Comparison of ENCODE assay signal across 20 mouse cellular contexts in genomic region chr2:178660071-178660470, GRCm38 (mm10).
DNase-seq lines count a peak whose midpoint lies in the region; ATAC-seq and TF ChIP-seq lines count a peak whose summit lies in the region.
"Had no signal": no experiment of that assay in that cellular context is flagged by ENCODE, and none has a peak within 500 bp of the region (broad histone marks: within the 10 kb centered on the region; RNA-seq: fewer than 3 reads in every experiment).

No protein-coding gene starts in this region.

- 0 out of 2 replicates have a peak, but pooled peaks have one; percentile 9 for TF ChIP-seq CTCF in lung, postnatal 0 days (IDR thresholded peaks at IDR 0.05)
- TF ChIP-seq CTCF in intestine, postnatal 0 days (IDR thresholded peaks at IDR 0.05; ENCODE audit: low read depth), result no peak

- H3K9ac ChIP-seq in kidney, embryonic 15.5 days, result no peak overlapping the region
- no peak overlapping the region for H3K9ac ChIP-seq in lung, postnatal 0 days (replicated peaks; ENCODE audit: low read depth)
- H3K9ac ChIP-seq in intestine, embryonic 15.5 days, result no peak overlapping the region
- H3K9ac ChIP-seq in intestine, postnatal 0 days (ENCODE audit: low read depth, low read length), result no peak overlapping the region
- no peak overlapping the region for H3K9ac ChIP-seq in forebrain, embryonic 11.5 days (ENCODE audit: low read length)
- H3K9ac ChIP-seq: embryonic facial prominence, embryonic 13.5 days; forebrain, embryonic 13.5 days; forebrain, postnatal 0 days; heart, embryonic 15.5 days had no signal

- H3K27ac ChIP-seq in kidney, embryonic 15.5 days, result peak overlapping the region; percentile 45; the same call in 1 of the 2 replicates
- H3K27ac ChIP-seq in lung, postnatal 0 days (ENCODE audit: low read length), result 0 out of 2 replicates have a peak overlapping the region, but pooled peaks have one; percentile 20
- H3K27ac ChIP-seq in intestine, embryonic 15.5 days, result peak overlapping the region; percentile 51
- peak overlapping the region; percentile 50; the same call in 1 of the 2 replicates for H3K27ac ChIP-seq in intestine, postnatal 0 days (ENCODE audit: low read depth, low read length)
- H3K27ac ChIP-seq in forebrain, embryonic 11.5 days (ENCODE audit: low read depth, low read length), result no peak overlapping the region
- H3K27ac ChIP-seq: embryonic facial prominence, embryonic 13.5 days; forebrain, embryonic 13.5 days; heart, adult 2 months; heart, embryonic 15.5 days had no signal

- no peak for ATAC-seq in kidney, embryonic 15.5 days (replicated peaks; ENCODE audit: low FRiP score)
- no peak for ATAC-seq in lung, postnatal 0 days
- ATAC-seq in intestine, embryonic 15.5 days, result peak; percentile 50
- ATAC-seq in intestine, postnatal 0 days, result no peak; the same call in 1 of the 2 replicates
- no peak for ATAC-seq in forebrain, embryonic 11.5 days (replicated peaks; ENCODE audit: low FRiP score)
- ATAC-seq: forebrain, embryonic 13.5 days; forebrain, postnatal 0 days had no signal

- no peaks in the 10 kb centered on the region for H3K9me3 ChIP-seq in kidney, embryonic 15.5 days (replicated peaks)
- H3K9me3 ChIP-seq in lung, postnatal 0 days (ENCODE audit: low read length), result no peaks in the 10 kb centered on the region
- H3K9me3 ChIP-seq in intestine, embryonic 15.5 days, result no peaks in the 10 kb centered on the region
- no peaks in the 10 kb centered on the region for H3K9me3 ChIP-seq in intestine, postnatal 0 days (ENCODE audit: control insufficient read depth)
- H3K9me3 ChIP-seq in forebrain, embryonic 11.5 days (ENCODE audit: control insufficient read depth, low read length), result no peaks in the 10 kb centered on the region
- H3K9me3 ChIP-seq: embryonic facial prominence, embryonic 13.5 days; forebrain, embryonic 13.5 days; heart, embryonic 15.5 days had no signal

- 78% methylated on average over 2 of the region's 2 CpGs for WGBS in kidney, embryonic 15.5 days
- 63% methylated on average over 2 of the region's 2 CpGs for WGBS in lung, postnatal 0 days
- WGBS in intestine, embryonic 15.5 days, result 66% methylated on average over 2 of the region's 2 CpGs
- 47% methylated on average over 2 of the region's 2 CpGs for WGBS in intestine, postnatal 0 days
- 92% methylated on average over 2 of the region's 2 CpGs for WGBS in forebrain, embryonic 11.5 days

- no peaks in the 10 kb centered on the region for H3K27me3 ChIP-seq in kidney, embryonic 15.5 days
- H3K27me3 ChIP-seq in lung, postnatal 0 days (replicated peaks; ENCODE audit: insufficient read depth, low read length), result no peaks in the 10 kb centered on the region
- H3K27me3 ChIP-seq in intestine, embryonic 15.5 days (replicated peaks), result no peaks in the 10 kb centered on the region
- H3K27me3 ChIP-seq in intestine, postnatal 0 days (replicated peaks; ENCODE audit: control insufficient read depth, insufficient read depth, low read length), result no peaks in the 10 kb centered on the region
- H3K27me3 ChIP-seq in forebrain, embryonic 11.5 days (ENCODE audit: control insufficient read depth, insufficient read depth, low read length), result no peaks in the 10 kb centered on the region
- H3K27me3 ChIP-seq: embryonic facial prominence, embryonic 13.5 days; forebrain, embryonic 13.5 days had no signal

- DNase-seq in kidney, postnatal 14 days, result no peak
- DNase-seq in lung, postnatal 0 days (ENCODE audit: low spot score), result peak; percentile 28
- DNase-seq in lung, postnatal 10 days, result no peak
- no peak for DNase-seq in forebrain, embryonic 11.5 days (ENCODE audit: low spot score)
- DNase-seq: adrenal gland, adult 2 months; adrenal gland, postnatal 25 days; cerebellum, adult 18-20 months; cerebellum, adult 9-11 months; cerebellum, postnatal 36 days; forebrain, postnatal 0 days; gastrocnemius, postnatal 14 days; heart, adult 2 months; heart, postnatal 14 days had no signal

- H3K4me2 ChIP-seq in kidney, embryonic 15.5 days, result no peak overlapping the region
- H3K4me2 ChIP-seq in lung, postnatal 0 days (replicated peaks; ENCODE audit: low read depth, low read length), result no peak overlapping the region
- H3K4me2 ChIP-seq in intestine, embryonic 15.5 days (replicated peaks), result no peak overlapping the region
- no peak overlapping the region; the same call in 1 of the 2 replicates for H3K4me2 ChIP-seq in intestine, postnatal 0 days (replicated peaks; ENCODE audit: low read depth)
- H3K4me2 ChIP-seq in forebrain, embryonic 11.5 days (ENCODE audit: low read depth, low read length, severe bottlenecking), result no peak overlapping the region
- H3K4me2 ChIP-seq: embryonic facial prominence, embryonic 13.5 days; forebrain, embryonic 13.5 days; heart, embryonic 11.5 days; heart, embryonic 15.5 days had no signal

- H3K36me3 ChIP-seq in kidney, embryonic 15.5 days, result no peaks in the 10 kb centered on the region
- no peaks in the 10 kb centered on the region for H3K36me3 ChIP-seq in lung, postnatal 0 days (ENCODE audit: insufficient read depth, low read length)
- no peaks in the 10 kb centered on the region for H3K36me3 ChIP-seq in intestine, embryonic 15.5 days
- no peaks in the 10 kb centered on the region for H3K36me3 ChIP-seq in intestine, postnatal 0 days (ENCODE audit: control insufficient read depth, insufficient read depth)
- H3K36me3 ChIP-seq in forebrain, embryonic 11.5 days (ENCODE audit: control insufficient read depth, insufficient read depth, low read length), result no peaks in the 10 kb centered on the region
- H3K36me3 ChIP-seq: embryonic facial prominence, embryonic 13.5 days; heart, embryonic 15.5 days had no signal

- no peak overlapping the region for H3K4me3 ChIP-seq in kidney, embryonic 15.5 days (replicated peaks)
- no peak overlapping the region for H3K4me3 ChIP-seq in lung, postnatal 0 days (ENCODE audit: low read depth, low read length)
- H3K4me3 ChIP-seq in intestine, embryonic 15.5 days (replicated peaks), result no peak overlapping the region
- H3K4me3 ChIP-seq in intestine, postnatal 0 days (ENCODE audit: low read depth, low read length), result no peak overlapping the region
- H3K4me3 ChIP-seq in forebrain, embryonic 11.5 days (ENCODE audit: low read depth, low read length), result no peak overlapping the region
- H3K4me3 ChIP-seq: embryonic facial prominence, embryonic 13.5 days; forebrain, embryonic 13.5 days; heart, adult 2 months; heart, embryonic 15.5 days had no signal

- H3K4me1 ChIP-seq in kidney, embryonic 15.5 days, result 0 out of 2 replicates have a peak, but pooled peaks cover 2% of the 10 kb centered on the region
- H3K4me1 ChIP-seq in lung, postnatal 0 days (ENCODE audit: insufficient read depth, low read depth, low read length), result no peaks in the 10 kb centered on the region
- H3K4me1 ChIP-seq in intestine, embryonic 15.5 days (replicated peaks), result no peaks in the 10 kb centered on the region
- H3K4me1 ChIP-seq in intestine, postnatal 0 days (replicated peaks; ENCODE audit: control insufficient read depth, insufficient read depth, low read length), result peaks cover 3% of the 10 kb centered on the region; the same call in 1 of the 2 replicates
- no peaks in the 10 kb centered on the region for H3K4me1 ChIP-seq in forebrain, embryonic 11.5 days (replicated peaks; ENCODE audit: control insufficient read depth, insufficient read depth, low read length)
- H3K4me1 ChIP-seq: embryonic facial prominence, embryonic 13.5 days; forebrain, embryonic 13.5 days; heart, embryonic 15.5 days had no signal

- no peak for TF ChIP-seq EP300 in lung, postnatal 0 days (IDR thresholded peaks at IDR 0.05)
